Comparison of ENCODE assay signal across 25 mouse cellular contexts in genomic region chr4:115754851-115755250, GRCm38 (mm10). TPM values are rescaled to one million over a fixed set of nuclear protein-coding genes. Genes with fewer than 3 reads are reported as not detected.
DNase-seq lines count a peak whose midpoint lies in the region; ATAC-seq and TF ChIP-seq lines count a peak whose summit lies in the region.
"Had no signal": no experiment of that assay in that cellular context is flagged by ENCODE, and none has a peak within 500 bp of the region (broad histone marks: within the 10 kb centered on the region; RNA-seq: fewer than 3 reads in every experiment).

No protein-coding gene starts in this region.

- no peak for TF ChIP-seq EP300 in MEL (IDR thresholded peaks at IDR 0.05; ENCODE audit: low read depth in 1 of 2, low read length in 2 of 2)

- H3K79me2 ChIP-seq in MEL (ENCODE audit: control insufficient read depth, insufficient read depth, low read length, poor library complexity), result no peaks in the 10 kb centered on the region

- H3K4me2 ChIP-seq in intestine, postnatal 0 days (replicated peaks; ENCODE audit: low read depth), result no peak overlapping the region
- H3K4me2 ChIP-seq in intestine, embryonic 16.5 days (ENCODE audit: low read depth, low read length), result no peak overlapping the region
- no peak overlapping the region for H3K4me2 ChIP-seq in midbrain, embryonic 11.5 days
- H3K4me2 ChIP-seq in midbrain, embryonic 16.5 days (ENCODE audit: low read length), result no peak overlapping the region
- no peak overlapping the region for H3K4me2 ChIP-seq in forebrain, embryonic 13.5 days
- H3K4me2 ChIP-seq: forebrain, embryonic 15.5 days; hindbrain, embryonic 12.5 days had no signal

- 90% methylated on average over 1 of the region's 1 CpGs for WGBS in intestine, postnatal 0 days
- 100% methylated on average over 1 of the region's 1 CpGs for WGBS in intestine, embryonic 16.5 days
- 98% methylated on average over 1 of the region's 1 CpGs for WGBS in midbrain, embryonic 11.5 days
- WGBS in midbrain, embryonic 16.5 days, result 100% methylated on average over 1 of the region's 1 CpGs
- 100% methylated on average over 1 of the region's 1 CpGs for WGBS in forebrain, embryonic 13.5 days

- no peak for ATAC-seq in intestine, postnatal 0 days
- ATAC-seq in intestine, embryonic 16.5 days, result no peak
- no peak for ATAC-seq in midbrain, embryonic 11.5 days (ENCODE audit: low FRiP score)
- no peak for ATAC-seq in midbrain, embryonic 16.5 days
- peak; percentile 54; the same call in 1 of the 2 replicates for ATAC-seq in megakaryocyte progenitor cell, adult 5-6 weeks (replicated peaks; ENCODE audit: poor library complexity)
- ATAC-seq in forebrain, embryonic 13.5 days, result no peak
- ATAC-seq: CD4-positive, CD25-positive, alpha-beta regulatory T cell, adult 4 months; forebrain, embryonic 15.5 days; hindbrain, embryonic 16.5 days; inflammation-experienced regulatory T-cells, adult 6 months had no signal

- H3K9ac ChIP-seq in intestine, postnatal 0 days (ENCODE audit: low read depth, low read length), result no peak overlapping the region
- no peak overlapping the region for H3K9ac ChIP-seq in intestine, embryonic 16.5 days (ENCODE audit: low read depth, low read length)
- no peak overlapping the region for H3K9ac ChIP-seq in midbrain, embryonic 11.5 days (ENCODE audit: low read length)
- H3K9ac ChIP-seq in midbrain, embryonic 16.5 days (ENCODE audit: low read depth, low read length), result no peak overlapping the region
- no peak overlapping the region for H3K9ac ChIP-seq in MEL (ENCODE audit: control insufficient read depth, low read depth, low read length, poor library complexity, severe bottlenecking)
- H3K9ac ChIP-seq in forebrain, embryonic 13.5 days, result no peak overlapping the region
- H3K9ac ChIP-seq: forebrain, embryonic 15.5 days; hindbrain, embryonic 12.5 days had no signal

- TF ChIP-seq POLR2A in MEL (IDR thresholded peaks at IDR 0.05; ENCODE audit: control insufficient read depth in 1 of 2, insufficient read depth in 1 of 2, low read depth in 1 of 2, low read length in 2 of 2, poor library complexity in 1 of 2), result no peak

- H3K36me3 ChIP-seq in intestine, postnatal 0 days (ENCODE audit: control insufficient read depth, insufficient read depth), result peaks cover 22% of the 10 kb centered on the region
- H3K36me3 ChIP-seq in intestine, embryonic 16.5 days (ENCODE audit: control insufficient read depth, insufficient read depth, low read length), result no peaks in the 10 kb centered on the region; the same call in 1 of the 2 replicates
- H3K36me3 ChIP-seq in midbrain, embryonic 11.5 days (ENCODE audit: control insufficient read depth, insufficient read depth, low read length), result peaks cover 2% of the 10 kb centered on the region; the same call in 1 of the 2 replicates
- H3K36me3 ChIP-seq in midbrain, embryonic 16.5 days (ENCODE audit: control insufficient read depth, insufficient read depth, low read length), result peaks cover 18% of the 10 kb centered on the region
- peaks cover 0 to 18% of the 10 kb centered on the region in 2 experiments; a peak in 2 of 4 replicates for H3K36me3 ChIP-seq in MEL (ENCODE audit: control insufficient read depth in 1 of 2, insufficient read depth in 2 of 2, low read length in 2 of 2)
- H3K36me3 ChIP-seq in forebrain, embryonic 13.5 days (ENCODE audit: poor library complexity, severe bottlenecking), result peaks cover 50% of the 10 kb centered on the region

- no peak; the same call in 1 of the 2 replicates for TF ChIP-seq RAD21 in MEL (IDR thresholded peaks at IDR 0.05; ENCODE audit: low read depth, low read length)

- DNase-seq in midbrain, embryonic 11.5 days (ENCODE audit: low spot score, missing footprints), result peak; percentile 62
- DNase-seq in MEL (ENCODE audit: low read depth, low spot score), result peak; percentile 27
- no peak for DNase-seq in cerebellum, adult 18-20 months
- DNase-seq: adrenal gland, postnatal 10 days; B cell, adult 2 months; cerebellum, adult 2 months; cerebellum, postnatal 10 days; gastrocnemius, postnatal 25 days; heart, postnatal 10 days; heart, postnatal 4 days had no signal

- no peaks in the 10 kb centered on the region for H3K9me3 ChIP-seq in intestine, postnatal 0 days (ENCODE audit: control insufficient read depth)
- no peaks in the 10 kb centered on the region for H3K9me3 ChIP-seq in intestine, embryonic 16.5 days (ENCODE audit: control insufficient read depth, low read length)
- H3K9me3 ChIP-seq in midbrain, embryonic 11.5 days (ENCODE audit: control insufficient read depth, low read length), result no peaks in the 10 kb centered on the region
- no peaks in the 10 kb centered on the region for H3K9me3 ChIP-seq in midbrain, embryonic 16.5 days (replicated peaks; ENCODE audit: control insufficient read depth, low read length, poor library complexity, severe bottlenecking)
- no peaks in the 10 kb centered on the region for H3K9me3 ChIP-seq in MEL (replicated peaks; ENCODE audit: insufficient read depth, low read length)
- no peaks in the 10 kb centered on the region for H3K9me3 ChIP-seq in forebrain, embryonic 13.5 days (replicated peaks)
- H3K9me3 ChIP-seq: embryonic facial prominence, embryonic 10.5 days; forebrain, embryonic 15.5 days; G1E; heart, embryonic 10.5 days; hindbrain, embryonic 12.5 days had no signal

- no peak overlapping the region for H3K27ac ChIP-seq in intestine, postnatal 0 days (ENCODE audit: low read depth, low read length)
- H3K27ac ChIP-seq in intestine, embryonic 16.5 days (ENCODE audit: low read length), result no peak overlapping the region
- H3K27ac ChIP-seq in midbrain, embryonic 11.5 days (ENCODE audit: low read depth, low read length), result no peak overlapping the region
- no peak overlapping the region for H3K27ac ChIP-seq in midbrain, embryonic 16.5 days (ENCODE audit: low read length)
- H3K27ac ChIP-seq in MEL (ENCODE audit: control insufficient read depth, low read depth, low read length), result no peak overlapping the region
- H3K27ac ChIP-seq in forebrain, embryonic 13.5 days, result no peak overlapping the region
- H3K27ac ChIP-seq: embryonic facial prominence, embryonic 10.5 days; forebrain, embryonic 15.5 days; heart, embryonic 10.5 days; hindbrain, embryonic 12.5 days had no signal

- H3K4me3 ChIP-seq in intestine, postnatal 0 days (ENCODE audit: low read depth, low read length), result no peak overlapping the region
- no peak overlapping the region for H3K4me3 ChIP-seq in intestine, embryonic 16.5 days (ENCODE audit: low read length)
- H3K4me3 ChIP-seq in midbrain, embryonic 11.5 days (ENCODE audit: low read depth, low read length), result no peak overlapping the region
- H3K4me3 ChIP-seq in midbrain, embryonic 16.5 days (ENCODE audit: low read depth, low read length), result no peak overlapping the region
- no peak overlapping the region for H3K4me3 ChIP-seq in MEL (ENCODE audit: control insufficient read depth in 1 of 2, insufficient read depth in 1 of 2, low read depth in 2 of 2, low read length in 2 of 2)
- H3K4me3 ChIP-seq in forebrain, embryonic 13.5 days, result no peak overlapping the region
- H3K4me3 ChIP-seq: embryonic facial prominence, embryonic 10.5 days; forebrain, embryonic 15.5 days; heart, embryonic 10.5 days; hindbrain, embryonic 12.5 days had no signal

- H3K4me1 ChIP-seq in intestine, postnatal 0 days (replicated peaks; ENCODE audit: control insufficient read depth, insufficient read depth, low read length), result no peaks in the 10 kb centered on the region
- no peaks in the 10 kb centered on the region for H3K4me1 ChIP-seq in intestine, embryonic 16.5 days (ENCODE audit: control insufficient read depth, insufficient read depth, low read length)
- no peaks in the 10 kb centered on the region for H3K4me1 ChIP-seq in midbrain, embryonic 11.5 days (ENCODE audit: control insufficient read depth, insufficient read depth, low read length)
- H3K4me1 ChIP-seq in midbrain, embryonic 16.5 days (ENCODE audit: control insufficient read depth, insufficient read depth, low read length), result no peaks in the 10 kb centered on the region
- H3K4me1 ChIP-seq in MEL (ENCODE audit: control insufficient read depth in 1 of 2, insufficient read depth in 2 of 2, low read length in 2 of 2), result no peaks in the 10 kb centered on the region
- no peaks in the 10 kb centered on the region for H3K4me1 ChIP-seq in forebrain, embryonic 13.5 days
- H3K4me1 ChIP-seq: embryonic facial prominence, embryonic 10.5 days; forebrain, embryonic 15.5 days; heart, embryonic 10.5 days; hindbrain, embryonic 12.5 days had no signal

- peak; percentile 47 for TF ChIP-seq CTCF in intestine, postnatal 0 days (IDR thresholded peaks at IDR 0.05; ENCODE audit: low read depth)
- TF ChIP-seq CTCF in MEL (IDR thresholded peaks at IDR 0.05 in 2 of 3, conservative IDR thresholded peaks at IDR 0.05 in 1 of 3; ENCODE audit: control insufficient read depth in 1 of 3, insufficient read depth in 1 of 3, low read depth in 2 of 3, low read length in 3 of 3, poor library complexity in 1 of 3, severe bottlenecking in 1 of 3), result peak in 2 of 3 experiments; percentile 7 to 33; a peak in 2 of 6 replicates

- H3K27me3 ChIP-seq in intestine, postnatal 0 days (replicated peaks; ENCODE audit: control insufficient read depth, insufficient read depth, low read length), result no peaks in the 10 kb centered on the region
- H3K27me3 ChIP-seq in intestine, embryonic 16.5 days (replicated peaks; ENCODE audit: control insufficient read depth, insufficient read depth, low read length), result no peaks in the 10 kb centered on the region
- H3K27me3 ChIP-seq in midbrain, embryonic 11.5 days (ENCODE audit: control insufficient read depth, insufficient read depth, low read length), result no peaks in the 10 kb centered on the region
- H3K27me3 ChIP-seq in midbrain, embryonic 16.5 days (ENCODE audit: control insufficient read depth, insufficient read depth, low read depth, low read length), result no peaks in the 10 kb centered on the region
- H3K27me3 ChIP-seq in MEL (ENCODE audit: control insufficient read depth in 1 of 2, insufficient read depth in 2 of 2, low read length in 2 of 2), result no peaks in the 10 kb centered on the region
- H3K27me3 ChIP-seq in forebrain, embryonic 13.5 days, result no peaks in the 10 kb centered on the region
- H3K27me3 ChIP-seq: forebrain, embryonic 15.5 days; hindbrain, embryonic 12.5 days had no signal

RNA-seq across cellular contexts. Expression of gene Efcab14, which starts 17.3 kb away (rescaled TPM):
- 33.3 and 35.0 TPM in 2 replicates for polyA plus RNA-seq in intestine, postnatal 0 days (2015; fragmentation: Nextera tagmentation; extraction: Ambion mirVana)
- 32.9 and 33.3 TPM in 2 replicates for polyA plus RNA-seq in intestine, embryonic 16.5 days (2015; fragmentation: Nextera tagmentation; extraction: Ambion mirVana)
- 42.8 and 46.4 TPM in 2 replicates for polyA plus RNA-seq in midbrain, embryonic 11.5 days (2014; fragmentation: Nextera tagmentation; extraction: Ambion mirVana)
- polyA plus RNA-seq in midbrain, embryonic 16.5 days (2015; fragmentation: Nextera tagmentation; extraction: Ambion mirVana), result 17.3 and 17.6 TPM in 2 replicates
- total RNA-seq in MEL (2012; rRNA removed), result 10.4 and 11.7 TPM in 2 replicates
- 10 to 100 TPM in 1 of 2 experiments, not detected in 1; 17.1 TPM for polyA plus RNA-seq in MEL (2012; ENCODE audit: insufficient read depth in 1 of 2, insufficient read length in 2 of 2, low read depth in 1 of 2, low replicate concordance in 2 of 2, missing spikeins in 1 of 2)
- total RNA-seq in megakaryocyte progenitor cell, adult 5-6 weeks (2015), result 59.8 and 64.1 TPM in 2 replicates
- 19.9 and 32.8 TPM in 2 replicates for total RNA-seq in megakaryocyte progenitor cell, adult 5-6 weeks (2017)
- 23.6 and 23.7 TPM in 2 replicates for polyA plus RNA-seq in forebrain, embryonic 13.5 days (2015; fragmentation: Nextera tagmentation; extraction: Ambion mirVana)

RNA-seq across cellular contexts. Expression of gene Tex38, which starts 26.0 kb away (rescaled TPM):
- 0.33 and 0.44 TPM in 2 replicates for polyA plus RNA-seq in intestine, postnatal 0 days (2015; fragmentation: Nextera tagmentation; extraction: Ambion mirVana)
- 0.23 and 0.34 TPM in 2 replicates for polyA plus RNA-seq in intestine, embryonic 16.5 days (2015; fragmentation: Nextera tagmentation; extraction: Ambion mirVana)
- 0.41 TPM in 1 of 2 replicates, not detected in the other for polyA plus RNA-seq in midbrain, embryonic 11.5 days (2014; fragmentation: Nextera tagmentation; extraction: Ambion mirVana)
- 0.46 and 0.72 TPM in 2 replicates for polyA plus RNA-seq in midbrain, embryonic 16.5 days (2015; fragmentation: Nextera tagmentation; extraction: Ambion mirVana)
- not detected in 2 replicates for total RNA-seq in MEL (2012; rRNA removed)
- polyA plus RNA-seq in MEL (2012; ENCODE audit: insufficient read depth in 1 of 2, insufficient read length in 2 of 2, low read depth in 1 of 2, low replicate concordance in 2 of 2, missing spikeins in 1 of 2), result under 1 TPM in 1 of 2 experiments, not detected in 1; 0.15 TPM
- total RNA-seq in megakaryocyte progenitor cell, adult 5-6 weeks (2015), result not detected in 2 replicates
- not detected in 2 replicates for total RNA-seq in megakaryocyte progenitor cell, adult 5-6 weeks (2017)
- polyA plus RNA-seq in forebrain, embryonic 13.5 days (2015; fragmentation: Nextera tagmentation; extraction: Ambion mirVana), result 0.38 TPM in 1 of 2 replicates, not detected in the other
- total RNA-seq: G1E; granulocyte monocyte progenitor cell, adult 5-6 weeks had no signal
- polyA plus RNA-seq: embryonic facial prominence, embryonic 14.5 days; G1E; hindbrain, embryonic 12.5 days had no signal

RNA-seq across cellular contexts. Expression of gene Atpaf1, which starts 29.8 kb away (rescaled TPM):
- 40.8 and 43.2 TPM in 2 replicates for polyA plus RNA-seq in intestine, postnatal 0 days (2015; fragmentation: Nextera tagmentation; extraction: Ambion mirVana)
- 47.5 and 52.8 TPM in 2 replicates for polyA plus RNA-seq in intestine, embryonic 16.5 days (2015; fragmentation: Nextera tagmentation; extraction: Ambion mirVana)
- 42.3 and 50.9 TPM in 2 replicates for polyA plus RNA-seq in midbrain, embryonic 11.5 days (2014; fragmentation: Nextera tagmentation; extraction: Ambion mirVana)
- 37.1 and 38.6 TPM in 2 replicates for polyA plus RNA-seq in midbrain, embryonic 16.5 days (2015; fragmentation: Nextera tagmentation; extraction: Ambion mirVana)
- 18.9 and 24.5 TPM in 2 replicates for total RNA-seq in MEL (2012; rRNA removed)
- polyA plus RNA-seq in MEL (2012; ENCODE audit: insufficient read depth in 1 of 2, insufficient read length in 2 of 2, low read depth in 1 of 2, low replicate concordance in 2 of 2, missing spikeins in 1 of 2), result 10 to 100 TPM in 1 of 2 experiments, not detected in 1; 23.4 TPM
- total RNA-seq in megakaryocyte progenitor cell, adult 5-6 weeks (2015), result 32.1 and 33.7 TPM in 2 replicates
- total RNA-seq in megakaryocyte progenitor cell, adult 5-6 weeks (2017), result 11.5 and 21.2 TPM in 2 replicates
- 31.1 and 35.8 TPM in 2 replicates for polyA plus RNA-seq in forebrain, embryonic 13.5 days (2015; fragmentation: Nextera tagmentation; extraction: Ambion mirVana)

Comparison
In these comparisons a context has a peak if more than half of its experiments do, and no peak if none do; other contexts are left out.
1. DNase-seq: peak in midbrain, embryonic 11.5 days (single experiment) and MEL (single experiment); none in cerebellum, adult 18-20 months (0 of 2).